Mouse (Mus musculus): ENCODE measurements at regions not wholly inside any gene's neighbourhood (a gene's known extent, or its start where the extent isn't known, plus 50 kb on each side); places are given as distances from the start of the nearest gene placed in this dataset.
A peak's percentile ranks its signal among the peaks of the same experiment; 100 is the strongest.

GRCm38 (mm10) chr2:75054474-75055186 lies 229.0 kb downstream of the Mtx2 start:
- no peak for DNase-seq (ENCODE audit: low spot score)
- intact Hi-C loops (cut with DNase I) = loop anchor here (1.0 to 10.0 kb wide), 4 partner anchors 83 to 260 kb away; partner anchors contain the start of gene Mtx2

GRCm38 (mm10) chr2:75055187-75055543 lies 229.6 kb downstream of the Mtx2 start:
- intact Hi-C loops (cut with DNase I) = loop anchor here (1.0 to 10.0 kb wide), 4 partner anchors 82 to 260 kb away; partner anchors contain the start of gene Mtx2
- DNase-seq (ENCODE audit: low spot score) = no peak

GRCm38 (mm10) chr2:75061009-75061408 lies 235.4 kb downstream of the Mtx2 start:
- intact Hi-C loops (cut with DNase I) = no loop called here
- DNase-seq (ENCODE audit: low spot score) = no peak

- no peak for DNase-seq (ENCODE audit: low spot score)
- intact Hi-C loops (cut with DNase I) = no loop called here
Observed at GRCm38 (mm10) chr2:75061456-75062188, 236.0 kb downstream of the Mtx2 start.

- no peak for DNase-seq (ENCODE audit: low spot score)
- intact Hi-C loops (cut with DNase I) = no loop called here
Observed at GRCm38 (mm10) chr2:75062189-75062510, 236.5 kb downstream of the Mtx2 start.

GRCm38 (mm10) chr2:75064406-75065115 lies 239.0 kb downstream of the Mtx2 start:
- no peak for DNase-seq (ENCODE audit: low spot score)
- intact Hi-C loops (cut with DNase I) = no loop called here

- intact Hi-C loops (cut with DNase I) = no loop called here
- DNase-seq (ENCODE audit: low spot score) = no peak
Observed at GRCm38 (mm10) chr2:75065304-75065703, 239.7 kb downstream of the Mtx2 start.

GRCm38 (mm10) chr2:75069321-75069720 lies 243.7 kb downstream of the Mtx2 start:
- intact Hi-C loops (cut with DNase I) = no loop called here

GRCm38 (mm10) chr2:75072021-75072420 lies 246.4 kb downstream of the Mtx2 start:
- DNase-seq (ENCODE audit: low spot score) = no peak
- intact Hi-C loops (cut with DNase I) = no loop called here

More at GRCm38 (mm10) chr2:75069321-75069720, 243.7 kb downstream of the Mtx2 start:
- no peak for DNase-seq (ENCODE audit: low spot score)

- intact Hi-C loops (cut with DNase I) = no loop called here
- no peak for DNase-seq (ENCODE audit: low spot score)
Observed at GRCm38 (mm10) chr2:75072471-75072870, 246.9 kb downstream of the Mtx2 start.

GRCm38 (mm10) chr2:75073178-75073577 lies 247.6 kb downstream of the Mtx2 start:
- intact Hi-C loops (cut with DNase I) = no loop called here
- no peak for DNase-seq (ENCODE audit: low spot score)

GRCm38 (mm10) chr2:75087164-75087563 lies 261.6 kb downstream of the Mtx2 start:
- intact Hi-C loops (cut with DNase I) = no loop called here
- no peak for DNase-seq (ENCODE audit: low spot score)

GRCm38 (mm10) chr2:75089186-75089585 lies 263.6 kb downstream of the Mtx2 start:
- no peak for DNase-seq (ENCODE audit: low spot score)
- intact Hi-C loops (cut with DNase I) = no loop called here

- intact Hi-C loops (cut with DNase I) = no loop called here
- no peak for DNase-seq (ENCODE audit: low spot score)
Observed at GRCm38 (mm10) chr2:75089616-75090015, 264.0 kb downstream of the Mtx2 start.

GRCm38 (mm10) chr2:75090439-75090838 lies 264.8 kb downstream of the Mtx2 start:
- DNase-seq (ENCODE audit: low spot score) = no peak
- intact Hi-C loops (cut with DNase I) = no loop called here

- no peak for DNase-seq (ENCODE audit: low spot score)
- intact Hi-C loops (cut with DNase I) = no loop called here
Observed at GRCm38 (mm10) chr2:75101501-75101900, 275.9 kb downstream of the Mtx2 start.

- intact Hi-C loops (cut with DNase I) = no loop called here
- DNase-seq (ENCODE audit: low spot score) = peak; percentile 18
Observed at GRCm38 (mm10) chr2:75112751-75113150, 287.1 kb downstream of the Mtx2 start.

- DNase-seq (ENCODE audit: low spot score) = no peak
- intact Hi-C loops (cut with DNase I) = no loop called here
Observed at GRCm38 (mm10) chr2:75114375-75114774, 288.8 kb downstream of the Mtx2 start.

- no peak for DNase-seq (ENCODE audit: low spot score)
- intact Hi-C loops (cut with DNase I) = no loop called here
Observed at GRCm38 (mm10) chr2:75118348-75118926, 292.8 kb downstream of the Mtx2 start.

GRCm38 (mm10) chr2:75119599-75119998 lies 294.0 kb downstream of the Mtx2 start:
- intact Hi-C loops (cut with DNase I) = no loop called here
- DNase-seq (ENCODE audit: low spot score) = no peak

Data from heart, postnatal 25 days (tissue).